Mouse (Mus musculus) midbrain, embryonic 13.5 days (tissue): ENCODE data around the gene Gimap9. TPM values are rescaled to one million over a fixed set of nuclear protein-coding genes. Genes with fewer than 3 reads are reported as not detected.

Source experiments
- ATAC-seq: fragments of 200-750 bp; cut with Nextera tagmentation; 2 replicates; pipeline ENCODE4 v1.8.0; 2017; ENCODE audit warnings: mild to moderate bottlenecking, moderate TSS enrichment, moderate library complexity
- H3K27ac ChIP-seq: fragments of 300-500 bp; sonication (generic); 2 replicates; pipeline ENCODE4 v1.5.1; 2015; ENCODE audit warnings: inconsistent platforms, mild to moderate bottlenecking, moderate library complexity
- H3K27me3 ChIP-seq: fragments of 300-500 bp; sonication (generic); 2 replicates; pipeline ENCODE4 v1.6.1; 2015; ENCODE audit warnings: mild to moderate bottlenecking, inconsistent platforms
- H3K36me3 ChIP-seq: fragments of 300-500 bp; sonication (generic); 2 replicates; pipeline ENCODE4 v1.6.1; 2015; ENCODE audit warnings: mild to moderate bottlenecking, inconsistent platforms
- H3K4me1 ChIP-seq: fragments of 300-500 bp; sonication (generic); replicated peaks from 2 replicates; pipeline ENCODE4 v1.6.1; 2015; ENCODE audit warnings: inconsistent platforms
- H3K4me2 ChIP-seq: fragments of 300-500 bp; sonication (generic); replicated peaks from 2 replicates; pipeline ENCODE4 v1.6.1; 2015; ENCODE audit warnings: moderate library complexity, mild to moderate bottlenecking, inconsistent platforms
- H3K4me3 ChIP-seq: fragments of 300-500 bp; sonication (generic); replicated peaks from 2 replicates; pipeline ENCODE4 v1.5.1; 2015; ENCODE audit warnings: mild to moderate bottlenecking, inconsistent platforms
- H3K9ac ChIP-seq: fragments of 300-500 bp; sonication (generic); replicated peaks from 2 replicates; pipeline ENCODE4 v1.6.1; 2015; ENCODE audit warnings: mild to moderate bottlenecking, inconsistent platforms
- H3K9me3 ChIP-seq: fragments of 300-500 bp; sonication (generic); 2 replicates; pipeline ENCODE4 v1.6.1; 2016; ENCODE audit warnings: mild to moderate bottlenecking, inconsistent platforms
- WGBS: fragments of 180-500 bp; shearing (Covaris S2); methylation state at CpG from one replicate; pipeline ENCODE4 v1.1.7; 2015; 5-methylcytosine and 5-hydroxymethylcytosine counted together
- polyA plus RNA-seq: library from polyadenylated mRNA; unstranded; fragments of >200 nt; fragmentation: Nextera tagmentation; extraction: Ambion mirVana; gene quantifications from 2 replicates; pipeline ENCODE4 v1.2.1, GENCODE M21; 2015

Gene Gimap9
- polyA plus RNA-seq, 1 experiment from 2014 or later: 2.2 TPM

- no peak overlapping the region for H3K9ac ChIP-seq
- H3K36me3 ChIP-seq: no peaks in the 10 kb centered on the region
- H3K9me3 ChIP-seq: no peaks in the 10 kb centered on the region
- no peak for ATAC-seq
- H3K4me2 ChIP-seq: no peak overlapping the region
- H3K27me3 ChIP-seq: no peaks in the 10 kb centered on the region
- no peak overlapping the region for H3K4me3 ChIP-seq
- H3K27ac ChIP-seq: no peak overlapping the region
- H3K4me1 ChIP-seq: no peaks in the 10 kb centered on the region
These were observed 7.9 kb upstream of the Gimap9 start for GRCm38 (mm10) chr6:48668022-48668421.

GRCm38 (mm10) chr6:48669446-48669969, 6.4 kb upstream of the Gimap9 start:
- H3K4me3 ChIP-seq: no peak overlapping the region
- no peaks in the 10 kb centered on the region for H3K9me3 ChIP-seq
- H3K9ac ChIP-seq: no peak overlapping the region
- H3K27me3 ChIP-seq: no peaks in the 10 kb centered on the region
- H3K27ac ChIP-seq: no peak overlapping the region
- H3K36me3 ChIP-seq: no peaks in the 10 kb centered on the region
- ATAC-seq: no peak
- WGBS: 66% methylated on average over 2 of the region's 2 CpGs
- no peaks in the 10 kb centered on the region for H3K4me1 ChIP-seq
- H3K4me2 ChIP-seq: no peak overlapping the region

- Histone ChIP-seq H3K9me3 (no peaks in the 10 kb centered on the region), H3K4me3 (no peak overlapping the region), H3K9ac (no peak overlapping the region), H3K4me2 (no peak overlapping the region), H3K27ac (no peak overlapping the region), H3K4me1 (peaks cover 9% of the 10 kb centered on the region; the same call in 1 of the 2 replicates), H3K27me3 (no peaks in the 10 kb centered on the region), H3K36me3 (no peaks in the 10 kb centered on the region)
- WGBS: 94% methylated on average over 9 of the region's 9 CpGs
- ATAC-seq: no peak
These were observed 1.5 kb upstream of the Gimap9 start for GRCm38 (mm10) chr6:48674291-48675058.

- WGBS: 48% methylated on average over 10 of the region's 10 CpGs
These were observed 464 bp upstream of the Gimap9 start for GRCm38 (mm10) chr6:48675400-48675930.

GRCm38 (mm10) chr6:48676860-48677415, 1.0 kb downstream of the Gimap9 start:
- H3K4me2 ChIP-seq: no peak overlapping the region
- peaks cover 9% of the 10 kb centered on the region; the same call in 1 of the 2 replicates for H3K4me1 ChIP-seq
- H3K9ac ChIP-seq: no peak overlapping the region
- ATAC-seq: no peak
- H3K27ac ChIP-seq: no peak overlapping the region
- H3K4me3 ChIP-seq: no peak overlapping the region
- WGBS: 84% methylated on average over 5 of the region's 5 CpGs
- H3K36me3 ChIP-seq: no peaks in the 10 kb centered on the region
- no peaks in the 10 kb centered on the region for H3K27me3 ChIP-seq
- H3K9me3 ChIP-seq: no peaks in the 10 kb centered on the region

More at GRCm38 (mm10) chr6:48675400-48675930, 464 bp upstream of the Gimap9 start:
- ATAC-seq: no peak
- Histone ChIP-seq H3K4me3 (no peak overlapping the region), H3K9me3 (no peaks in the 10 kb centered on the region), H3K4me2 (peak overlapping the region; percentile 23; the same call in 1 of the 2 replicates), H3K9ac (no peak overlapping the region), H3K4me1 (peaks cover 9% of the 10 kb centered on the region; the same call in 1 of the 2 replicates), H3K27me3 (no peaks in the 10 kb centered on the region), H3K36me3 (no peaks in the 10 kb centered on the region), H3K27ac (no peak overlapping the region)

- H3K36me3 ChIP-seq: no peaks in the 10 kb centered on the region
- WGBS: 94% methylated on average over 17 of the region's 17 CpGs
- no peaks in the 10 kb centered on the region for H3K27me3 ChIP-seq
- H3K4me2 ChIP-seq: no peak overlapping the region
- H3K9me3 ChIP-seq: no peaks in the 10 kb centered on the region
- no peak overlapping the region for H3K27ac ChIP-seq
- H3K4me3 ChIP-seq: no peak overlapping the region
- peaks cover 9% of the 10 kb centered on the region; the same call in 1 of the 2 replicates for H3K4me1 ChIP-seq
- no peak for ATAC-seq
- H3K9ac ChIP-seq: no peak overlapping the region
These were observed 1.8 kb downstream of the Gimap9 start for GRCm38 (mm10) chr6:48677492-48678345.

- H3K36me3 ChIP-seq: no peaks in the 10 kb centered on the region
- 86% methylated on average over 4 of the region's 4 CpGs for WGBS
- H3K4me1 ChIP-seq: peaks cover 9% of the 10 kb centered on the region; the same call in 1 of the 2 replicates
- H3K9ac ChIP-seq: no peak overlapping the region
- H3K27ac ChIP-seq: no peak overlapping the region
- H3K9me3 ChIP-seq: no peaks in the 10 kb centered on the region
- H3K4me2 ChIP-seq: no peak overlapping the region
- H3K27me3 ChIP-seq: no peaks in the 10 kb centered on the region
- ATAC-seq: no peak
- no peak overlapping the region for H3K4me3 ChIP-seq
These were observed 2.5 kb downstream of the Gimap9 start for GRCm38 (mm10) chr6:48678391-48678790.

GRCm38 (mm10) chr6:48679701-48680100, 3.8 kb downstream of the Gimap9 start:
- Histone ChIP-seq H3K27ac (no peak overlapping the region), H3K4me3 (no peak overlapping the region), H3K9ac (no peak overlapping the region), H3K9me3 (no peaks in the 10 kb centered on the region), H3K4me2 (no peak overlapping the region), H3K4me1 (peaks cover 9% of the 10 kb centered on the region; the same call in 1 of the 2 replicates), H3K27me3 (no peaks in the 10 kb centered on the region), H3K36me3 (no peaks in the 10 kb centered on the region)
- ATAC-seq: no peak
- 86% methylated on average over 6 of the region's 6 CpGs for WGBS

GRCm38 (mm10) chr6:48680421-48680820, 4.5 kb downstream of the Gimap9 start:
- H3K4me3 ChIP-seq: no peak overlapping the region
- no peak overlapping the region for H3K4me2 ChIP-seq
- no peak for ATAC-seq
- no peaks in the 10 kb centered on the region for H3K27me3 ChIP-seq
- H3K27ac ChIP-seq: no peak overlapping the region
- 80% methylated on average over 5 of the region's 5 CpGs for WGBS
- no peak overlapping the region for H3K9ac ChIP-seq
- peaks cover 9% of the 10 kb centered on the region; the same call in 1 of the 2 replicates for H3K4me1 ChIP-seq
- no peaks in the 10 kb centered on the region for H3K9me3 ChIP-seq
- H3K36me3 ChIP-seq: no peaks in the 10 kb centered on the region

GRCm38 (mm10) chr6:48681472-48682090, 5.7 kb downstream of the Gimap9 start:
- Histone ChIP-seq H3K4me3 (no peak overlapping the region), H3K4me2 (no peak overlapping the region), H3K27me3 (no peaks in the 10 kb centered on the region), H3K27ac (no peak overlapping the region), H3K9me3 (no peaks in the 10 kb centered on the region), H3K9ac (no peak overlapping the region), H3K36me3 (no peaks in the 10 kb centered on the region), H3K4me1 (no peaks in the 10 kb centered on the region)
- ATAC-seq: no peak
- WGBS: 81% methylated on average over 3 of the region's 3 CpGs

GRCm38 (mm10) chr6:48682271-48682670, 6.3 kb downstream of the Gimap9 start:
- Histone ChIP-seq H3K36me3 (no peaks in the 10 kb centered on the region), H3K27me3 (no peaks in the 10 kb centered on the region), H3K4me2 (no peak overlapping the region), H3K4me3 (no peak overlapping the region), H3K27ac (no peak overlapping the region), H3K4me1 (no peaks in the 10 kb centered on the region), H3K9ac (no peak overlapping the region), H3K9me3 (no peaks in the 10 kb centered on the region)
- WGBS: 78% methylated on average over 4 of the region's 4 CpGs
- no peak for ATAC-seq
